Mouse (Mus musculus) ovary, adult 18-20 months (tissue): ENCODE results near the gene Rasl10b.

Experiments
- DNase-seq: peaks from one replicate; pipeline ENCODE4 v3.0.0; 2022; ENCODE audit warnings: low spot score, mixed read lengths

Gene Rasl10b

GRCm38 (mm10) chr11:83467120-83467652 is 58.2 kb downstream of the Rasl10b start:
- no peak for DNase-seq

- no peak for DNase-seq
These were observed 59.8 kb downstream of the Rasl10b start for GRCm38 (mm10) chr11:83468765-83469164.
